Mouse (Mus musculus) heart, postnatal 0 days (tissue): Measurements from ENCODE around the gene Znrf4. TPM values are rescaled to one million over a fixed set of nuclear protein-coding genes. Genes with fewer than 3 reads are reported as not detected.
A peak's percentile ranks its signal among the peaks of the same experiment; 100 is the strongest.

ENCODE experiments used
- ATAC-seq: fragments of 200-750 bp; cut with Nextera tagmentation; 2 replicates; pipeline ENCODE4 v1.8.0; 2017; ENCODE audit warnings: low read depth, moderate number of reproducible peaks, moderate library complexity; ENCODE audit not compliant: insufficient read depth
- DNase-seq: peaks from one replicate; pipeline ENCODE4 v3.0.0-alpha.2; 2016; ENCODE audit warnings: low spot score
- H3K27ac ChIP-seq: fragments of 300-500 bp; sonication (generic); 2 replicates; pipeline ENCODE4 v1.5.1; 2014; ENCODE audit warnings: low read depth, mild to moderate bottlenecking
- H3K27me3 ChIP-seq: fragments of 300-500 bp; sonication (generic); 2 replicates; pipeline ENCODE4 v1.6.1; 2014; ENCODE audit warnings: low read length, mixed read lengths; ENCODE audit not compliant: control insufficient read depth, insufficient read depth
- H3K36me3 ChIP-seq: fragments of 300-500 bp; sonication (generic); replicated peaks from 2 replicates; pipeline ENCODE4 v1.6.1; 2014; ENCODE audit warnings: low read length, mixed read lengths; ENCODE audit not compliant: control insufficient read depth, insufficient read depth
- H3K4me1 ChIP-seq: fragments of 300-500 bp; sonication (generic); 2 replicates; pipeline ENCODE4 v1.6.1; 2014; ENCODE audit warnings: antibody characterized with exemption; ENCODE audit not compliant: control insufficient read depth, insufficient read depth
- H3K4me2 ChIP-seq: fragments of 300-500 bp; sonication (generic); 2 replicates; pipeline ENCODE4 v1.6.1; 2014; ENCODE audit warnings: low read depth, mild to moderate bottlenecking, low read length, moderate library complexity
- H3K4me3 ChIP-seq: fragments of 300-500 bp; sonication (generic); 2 replicates; pipeline ENCODE4 v1.5.1; 2014; ENCODE audit warnings: low read depth, low read length
- H3K9ac ChIP-seq: fragments of 300-500 bp; sonication (generic); replicated peaks from 2 replicates; pipeline ENCODE4 v1.6.1; 2014; ENCODE audit warnings: low read depth, low read length, mixed read lengths
- H3K9me3 ChIP-seq: fragments of 300-500 bp; sonication (generic); replicated peaks from 2 replicates; pipeline ENCODE4 v1.6.1; 2016; ENCODE audit warnings: low read length; ENCODE audit not compliant: control insufficient read depth
- CTCF ChIP-seq: IDR thresholded peaks from 2 replicates; pipeline ENCODE4 v1.5.1; 2016; ENCODE audit warnings: antibody characterized with exemption, control low read depth, low read depth
- EP300 ChIP-seq: IDR thresholded peaks from 2 replicates; pipeline ENCODE4 v1.6.1; 2016; ENCODE audit warnings: antibody characterized with exemption, low read depth
- WGBS: fragments of 180-500 bp; shearing (Covaris S2); extraction: QIAGEN DNeasy Blood & Tissue Kit; methylation state at CpG from one replicate; pipeline ENCODE4 v1.1.7; 2014; 5-methylcytosine and 5-hydroxymethylcytosine counted together
- polyA plus RNA-seq: library from polyadenylated mRNA; unstranded; fragments of >200 nt; fragmentation: Nextera tagmentation; extraction: Ambion mirVana; gene quantifications from 2 replicates; pipeline ENCODE4 v1.2.1, GENCODE M21; 2015
- total RNA-seq: library from RNA; depleted of rRNA; stranded (reverse); fragments of >200 nt; gene quantifications from 2 replicates; pipeline ENCODE4 v1.2.3, GENCODE M21; 2014; ENCODE audit warnings: low replicate concordance; rRNA removed

Znrf4 gene
- total and polyA plus RNA-seq, 2 experiments from 2014 or later: not detected

DNA sequence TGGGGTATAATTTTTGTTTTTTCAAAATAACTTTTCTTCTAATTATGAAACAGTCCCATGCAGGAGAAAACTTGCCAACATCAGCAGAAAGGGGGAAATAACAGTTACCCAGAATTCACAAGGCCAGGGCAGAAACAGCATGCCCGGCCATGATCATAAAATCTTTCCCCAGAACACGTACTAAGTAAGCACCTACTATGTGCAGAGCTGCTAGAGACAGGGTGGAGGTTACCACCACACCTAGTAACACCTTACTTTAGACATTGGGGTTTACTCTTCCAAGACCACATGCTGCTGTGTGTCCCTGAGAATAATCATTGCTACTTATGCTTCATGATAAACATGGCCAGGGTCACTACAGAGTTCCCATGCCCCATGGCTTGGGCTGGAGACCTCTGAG, 47.9 kb downstream of the Znrf4 start:
- Histone ChIP-seq H3K36me3 (no peaks in the 10 kb centered on the region), H3K27ac (no peak overlapping the region), H3K4me3 (no peak overlapping the region), H3K27me3 (no peaks in the 10 kb centered on the region), H3K9me3 (no peaks in the 10 kb centered on the region), H3K4me2 (no peak overlapping the region), H3K9ac (no peak overlapping the region), H3K4me1 (peaks cover 15% of the 10 kb centered on the region; the same call in 1 of the 2 replicates)
- no peak for DNase-seq
- TF ChIP-seq EP300: no peak
- TF ChIP-seq CTCF: no peak
- no peak for ATAC-seq
- 91% methylated on average over 2 of the region's 2 CpGs for WGBS

DNA sequence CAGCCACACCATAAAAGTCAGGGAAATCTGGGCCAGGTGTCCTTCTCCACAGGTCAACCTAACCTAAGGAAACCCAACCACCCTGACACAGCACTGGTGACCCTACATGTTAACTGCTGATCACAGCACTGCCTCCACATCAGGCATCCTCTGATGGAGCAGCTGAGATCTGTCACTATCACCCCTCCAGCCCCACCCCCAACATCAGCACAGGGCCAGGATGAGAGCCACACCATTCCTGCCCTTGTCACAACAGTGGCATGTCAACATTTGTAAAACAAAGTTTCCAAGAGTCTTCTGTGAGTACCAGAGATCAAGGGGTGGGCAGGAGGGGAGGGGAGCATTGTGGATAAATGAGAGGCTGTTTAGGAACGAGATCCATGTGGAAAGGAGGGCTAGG, 48.7 kb downstream of the Znrf4 start:
- H3K36me3 ChIP-seq: no peaks in the 10 kb centered on the region
- DNase-seq: no peak
- no peaks in the 10 kb centered on the region for H3K27me3 ChIP-seq
- no peak overlapping the region for H3K4me3 ChIP-seq
- 39% methylated on average over 1 of the region's 1 CpGs for WGBS
- TF ChIP-seq EP300 (no peak), CTCF (no peak)
- H3K4me1 ChIP-seq: peaks cover 14% of the 10 kb centered on the region; the same call in 1 of the 2 replicates
- no peaks in the 10 kb centered on the region for H3K9me3 ChIP-seq
- ATAC-seq: no peak
- peak overlapping the region; percentile 79; the same call in 1 of the 2 replicates for H3K27ac ChIP-seq
- H3K9ac ChIP-seq: peak overlapping the region; percentile 35; the same call in 1 of the 2 replicates
- H3K4me2 ChIP-seq: no peak overlapping the region

DNA sequence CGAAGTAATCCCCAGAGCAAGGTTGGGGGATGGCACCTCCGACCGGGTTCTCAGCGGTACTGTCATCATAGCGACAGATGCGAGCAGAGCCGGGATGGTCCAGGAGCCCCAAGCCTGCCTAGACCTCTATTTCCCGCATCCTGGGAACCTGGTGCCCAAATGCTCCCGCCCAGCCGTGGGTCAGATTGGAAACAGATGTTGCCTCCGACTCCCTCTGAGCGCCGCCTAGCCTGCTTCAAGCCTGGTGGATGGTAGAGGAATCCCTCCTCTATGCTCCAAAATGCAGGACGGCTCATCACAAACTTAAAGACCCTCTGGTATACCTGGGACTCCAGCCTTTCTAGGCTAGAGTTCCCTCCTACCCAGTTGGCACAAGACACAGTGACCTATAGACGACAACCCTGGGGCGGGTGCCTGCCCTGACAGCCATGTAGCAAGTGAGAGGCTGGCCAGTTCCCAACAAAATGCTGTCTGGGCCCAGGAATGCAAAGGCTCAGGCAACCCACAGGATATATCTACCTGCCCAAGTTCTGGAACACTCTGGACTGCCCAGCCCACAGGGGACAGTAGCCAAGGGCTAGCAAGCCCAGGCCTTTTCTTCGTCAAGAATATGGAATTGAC, 49.3 kb downstream of the Znrf4 start:
- no peak for ATAC-seq
- Histone ChIP-seq H3K27me3 (no peaks in the 10 kb centered on the region), H3K27ac (peak overlapping the region; percentile 79), H3K9me3 (no peaks in the 10 kb centered on the region), H3K4me1 (peaks cover 14% of the 10 kb centered on the region; the same call in 1 of the 2 replicates), H3K4me2 (peak overlapping the region; percentile 93), H3K9ac (peak overlapping the region; percentile 35), H3K4me3 (peak overlapping the region; percentile 47), H3K36me3 (no peaks in the 10 kb centered on the region)
- TF ChIP-seq CTCF (no peak), EP300 (no peak)
- no peak for DNase-seq
- WGBS: 5% methylated on average over 17 of the region's 17 CpGs

DNA sequence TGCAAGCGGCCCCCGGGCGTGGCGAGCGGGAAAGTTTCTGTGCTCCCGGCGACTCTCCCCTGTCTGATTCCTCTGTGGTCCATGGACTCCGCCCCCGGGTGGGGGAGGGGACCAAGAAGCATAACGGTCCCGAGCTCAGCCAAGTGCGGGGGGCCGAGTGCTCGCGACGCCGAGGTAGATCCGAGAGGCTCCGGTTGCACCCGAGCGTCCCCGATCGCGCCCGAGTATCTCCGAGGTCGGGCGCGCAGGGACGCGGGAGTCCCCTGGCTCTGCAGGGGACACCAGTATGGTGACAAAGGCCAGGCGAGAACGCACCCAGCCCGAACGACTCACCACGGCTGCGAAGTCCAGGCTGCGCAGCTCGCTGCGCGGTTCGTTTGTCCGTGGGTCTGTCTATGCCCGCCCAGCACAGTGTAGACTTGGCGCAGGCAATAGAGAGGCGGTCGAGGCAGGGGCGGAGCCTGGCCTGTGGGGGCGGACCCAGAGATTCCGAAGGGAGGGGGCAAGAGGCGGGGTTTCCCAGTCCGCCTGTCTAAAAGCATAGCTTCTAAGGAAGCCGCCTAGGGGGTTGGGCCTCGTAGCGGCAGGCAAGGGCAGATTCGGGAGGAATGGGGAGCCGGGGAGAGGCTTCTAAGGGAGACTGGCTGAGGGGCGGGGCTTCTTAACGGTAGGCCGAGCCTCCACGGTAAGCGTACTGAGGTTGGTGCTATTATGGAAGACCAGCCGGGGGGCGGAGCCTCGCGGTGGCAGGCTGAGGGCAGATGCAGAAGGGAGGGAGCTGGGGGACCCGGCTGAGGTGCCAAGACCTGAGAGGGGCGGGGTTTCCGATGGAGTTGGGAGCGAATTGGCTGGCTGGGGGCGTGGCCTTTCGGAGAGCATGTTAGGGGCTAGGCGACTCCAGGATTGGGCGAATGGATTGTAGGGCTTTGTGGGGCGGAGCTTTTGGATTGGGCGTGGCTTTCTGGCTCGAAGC, 50.2 kb downstream of the Znrf4 start:
- peaks cover 10% of the 10 kb centered on the region; the same call in 1 of the 2 replicates for H3K4me1 ChIP-seq
- DNase-seq: peak; percentile 99
- TF ChIP-seq EP300 (0 out of 2 replicates have a peak, but pooled peaks have one; percentile 5), CTCF (no peak)

More for the DNA sequence above, 50.2 kb downstream of the Znrf4 start:
- Histone ChIP-seq H3K27me3 (no peaks in the 10 kb centered on the region), H3K9ac (peak overlapping the region; percentile 78), H3K4me2 (peak overlapping the region; percentile 93), H3K9me3 (no peaks in the 10 kb centered on the region), H3K36me3 (peaks cover 3% of the 10 kb centered on the region; the same call in 1 of the 2 replicates), H3K4me3 (peak overlapping the region; percentile 47), H3K27ac (peak overlapping the region; percentile 79)
- peak; percentile 90 for ATAC-seq
- under 1% methylated on average over 72 of the region's 77 CpGs for WGBS

Other genes starting within 250 kb of the Znrf4 start
- 12.3 and 13.8 TPM in 2 replicates for gene Ticam1, start 235.6 kb downstream of the Znrf4 start, total RNA-seq
- gene Ticam1, start 235.6 kb downstream of the Znrf4 start, polyA plus RNA-seq: 4.4 and 4.6 TPM in 2 replicates
- gene Plin3, start 219.6 kb downstream of the Znrf4 start, total RNA-seq: 76.8 and 78.5 TPM in 2 replicates
- gene Plin3, start 219.6 kb downstream of the Znrf4 start, polyA plus RNA-seq: 70.9 and 73.0 TPM in 2 replicates
- not detected in 2 replicates for gene Arrdc5, start 212.1 kb downstream of the Znrf4 start, total RNA-seq
- not detected in 2 replicates for gene Arrdc5, start 212.1 kb downstream of the Znrf4 start, polyA plus RNA-seq
- gene Uhrf1, start 209.1 kb downstream of the Znrf4 start, total RNA-seq: 26.8 and 33.8 TPM in 2 replicates
- gene Uhrf1, start 209.1 kb downstream of the Znrf4 start, polyA plus RNA-seq: 13.2 and 14.4 TPM in 2 replicates
- gene Kdm4b, start 186.4 kb downstream of the Znrf4 start, total RNA-seq: 61.8 and 80.4 TPM in 2 replicates
- 16.1 and 17.7 TPM in 2 replicates for gene Kdm4b, start 186.4 kb downstream of the Znrf4 start, polyA plus RNA-seq
- gene Ptprs, start 35.9 kb downstream of the Znrf4 start, total RNA-seq: 136 and 138 TPM in 2 replicates
- 15.7 and 15.9 TPM in 2 replicates for gene Ptprs, start 35.9 kb downstream of the Znrf4 start, polyA plus RNA-seq
- gene Gm20219, start 42.0 kb upstream of the Znrf4 start, total RNA-seq: not detected in 2 replicates
- 0.08 and 0.30 TPM in 2 replicates for gene Gm20219, start 42.0 kb upstream of the Znrf4 start, polyA plus RNA-seq
- 16.4 and 63.4 TPM in 2 replicates for gene Safb2, start 72.2 kb upstream of the Znrf4 start, total RNA-seq
- gene Safb2, start 72.2 kb upstream of the Znrf4 start, polyA plus RNA-seq: 22.9 and 24.9 TPM in 2 replicates
- 15.4 and 39.8 TPM in 2 replicates for gene Safb, start 72.4 kb upstream of the Znrf4 start, total RNA-seq
- gene Safb, start 72.4 kb upstream of the Znrf4 start, polyA plus RNA-seq: 52.9 and 55.5 TPM in 2 replicates
- 199 and 207 TPM in 2 replicates for gene 2410015M20Rik, start 97.3 kb upstream of the Znrf4 start, total RNA-seq
- 527 and 554 TPM in 2 replicates for gene 2410015M20Rik, start 97.3 kb upstream of the Znrf4 start, polyA plus RNA-seq
- 1,192 and 2,008 TPM in 2 replicates for gene Rpl36, start 101.0 kb upstream of the Znrf4 start, total RNA-seq
- 1,600 and 1,704 TPM in 2 replicates for gene Rpl36, start 101.0 kb upstream of the Znrf4 start, polyA plus RNA-seq
- gene Lonp1, start 114.5 kb upstream of the Znrf4 start, total RNA-seq: 109 and 115 TPM in 2 replicates
- 43.6 and 46.4 TPM in 2 replicates for gene Lonp1, start 114.5 kb upstream of the Znrf4 start, polyA plus RNA-seq
- not detected in 2 replicates for gene Catsperd, start 115.7 kb upstream of the Znrf4 start, total RNA-seq
- gene Catsperd, start 115.7 kb upstream of the Znrf4 start, polyA plus RNA-seq: 0.20 and 0.23 TPM in 2 replicates
- 60.9 and 64.7 TPM in 2 replicates for gene Ranbp3, start 160.9 kb upstream of the Znrf4 start, total RNA-seq
- gene Ranbp3, start 160.9 kb upstream of the Znrf4 start, polyA plus RNA-seq: 38.8 and 40.6 TPM in 2 replicates
- 892 and 948 TPM in 2 replicates for gene Ndufa11, start 205.3 kb upstream of the Znrf4 start, total RNA-seq
- 1,914 and 1,978 TPM in 2 replicates for gene Ndufa11, start 205.3 kb upstream of the Znrf4 start, polyA plus RNA-seq
- 15.1 and 16.3 TPM in 2 replicates for gene Vmac, start 205.6 kb upstream of the Znrf4 start, total RNA-seq
- gene Vmac, start 205.6 kb upstream of the Znrf4 start, polyA plus RNA-seq: 10.7 and 11.0 TPM in 2 replicates
- gene Nrtn, start 245.1 kb upstream of the Znrf4 start, total RNA-seq: 83.1 and 104 TPM in 2 replicates
- gene Nrtn, start 245.1 kb upstream of the Znrf4 start, polyA plus RNA-seq: 33.9 and 35.5 TPM in 2 replicates